Mouse (Mus musculus) heart, adult 2 months (tissue): Measurements from ENCODE around the gene Ninj1.

ENCODE experiments used
- CTCF ChIP-seq: fragments of 200-600 bp; IDR thresholded peaks from 2 replicates; pipeline ENCODE4 v1.8.1; 2022; ENCODE audit warnings: antibody characterized with exemption, mild to moderate bottlenecking, moderate library complexity
- POLR2A ChIP-seq: fragments of 200-500 bp; IDR thresholded peaks from 2 replicates; pipeline ENCODE4 v1.6.1; 2011; ENCODE audit warnings: mild to moderate bottlenecking, low read depth, low read length, control low read depth; ENCODE audit not compliant: insufficient read depth

- TF ChIP-seq CTCF (no peak), POLR2A (no peak)
Measured at GRCm38 (mm10) chr13:49192156-49192855, 5.0 kb downstream of the Ninj1 start.
